Mouse (Mus musculus) limb, embryonic 14.5 days (tissue): Measurements from ENCODE around the gene Ppara. TPM values are rescaled to one million over a fixed set of nuclear protein-coding genes. Genes with fewer than 3 reads are reported as not detected.
A peak's percentile ranks its signal among the peaks of the same experiment; 100 is the strongest.

Experiments
- ATAC-seq: fragments of 200-750 bp; cut with Nextera tagmentation; 2 replicates; pipeline ENCODE4 v1.8.0; 2017; ENCODE audit warnings: low read depth, moderate number of reproducible peaks, moderate TSS enrichment; ENCODE audit not compliant: low FRiP score
- DNase-seq: peaks from one replicate; pipeline ENCODE4 v3.0.0-alpha.2; 2015; ENCODE audit warnings: low spot score
- H3K27ac ChIP-seq: fragments of 300-500 bp; sonication (generic); replicated peaks from 2 replicates; pipeline ENCODE4 v1.5.1; 2014; ENCODE audit warnings: low read depth, mild to moderate bottlenecking, low read length, moderate library complexity, mixed read lengths
- H3K27me3 ChIP-seq: fragments of 300-500 bp; sonication (generic); 2 replicates; pipeline ENCODE4 v1.6.1; 2014; ENCODE audit warnings: low read length, mixed read lengths; ENCODE audit not compliant: control insufficient read depth, insufficient read depth
- H3K36me3 ChIP-seq: fragments of 300-500 bp; sonication (generic); 2 replicates; pipeline ENCODE4 v1.6.1; 2014; ENCODE audit warnings: mild to moderate bottlenecking, low read length, moderate library complexity, mixed read lengths; ENCODE audit not compliant: control insufficient read depth, insufficient read depth
- H3K4me1 ChIP-seq: fragments of 300-500 bp; sonication (generic); 2 replicates; pipeline ENCODE4 v1.6.1; 2014; ENCODE audit warnings: antibody characterized with exemption, low read length, mixed read lengths; ENCODE audit not compliant: control insufficient read depth, insufficient read depth
- H3K4me2 ChIP-seq: fragments of 300-500 bp; sonication (generic); replicated peaks from 2 replicates; pipeline ENCODE4 v1.6.1; 2014; ENCODE audit warnings: low read depth, mild to moderate bottlenecking, low read length, moderate library complexity; ENCODE audit not compliant: severe bottlenecking
- H3K4me3 ChIP-seq: fragments of 300-500 bp; sonication (generic); replicated peaks from 2 replicates; pipeline ENCODE4 v1.5.1; 2014; ENCODE audit warnings: low read length
- H3K9ac ChIP-seq: fragments of 300-500 bp; sonication (generic); 2 replicates; pipeline ENCODE4 v1.6.1; 2014; ENCODE audit warnings: mild to moderate bottlenecking, low read depth, low read length, moderate library complexity; ENCODE audit not compliant: severe bottlenecking
- H3K9me3 ChIP-seq: fragments of 300-500 bp; sonication (generic); 2 replicates; pipeline ENCODE4 v1.6.1; 2016; ENCODE audit warnings: low read length; ENCODE audit not compliant: control insufficient read depth
- POLR2A ChIP-seq: fragments of 200-500 bp; IDR thresholded peaks from 2 replicates; pipeline ENCODE4 v1.8.0; 2012; ENCODE audit warnings: inconsistent platforms, mild to moderate bottlenecking, moderate library complexity, borderline replicate concordance; ENCODE audit not compliant: insufficient read depth, insufficient read length; ENCODE audit errors: extremely low read depth
- WGBS: fragments of 180-500 bp; shearing (Covaris S2); extraction: QIAGEN DNeasy Blood & Tissue Kit; methylation state at CpG from one replicate; pipeline ENCODE4 v1.1.7; 2014; 5-methylcytosine and 5-hydroxymethylcytosine counted together
- polyA plus RNA-seq, 2 experiments: library from polyadenylated mRNA; depleted of rRNA in 1 of 2; stranded (reverse) in 1 of 2; unstranded in 1 of 2; fragments of >200 nt; fragmentation: Nextera tagmentation in 1 of 2; extraction: Ambion mirVana in 1 of 2; gene quantifications; 2 replicates each; pipeline versions ENCODE4 v1.2.1 to v1.2.3; 2012 to 2014

Gene Ppara
- polyA plus RNA-seq, 2 experiments: 0.84 to 2.8 TPM

- no peaks in the 10 kb centered on the region; the same call in 1 of the 2 replicates for H3K9me3 ChIP-seq
- H3K4me1 ChIP-seq: no peaks in the 10 kb centered on the region
- H3K36me3 ChIP-seq: no peaks in the 10 kb centered on the region
- H3K27ac ChIP-seq: no peak overlapping the region
- ATAC-seq (peak; percentile 74; the same call in 1 of the 2 replicates), DNase-seq (no peak)
- no peak for TF ChIP-seq POLR2A
- peak overlapping the region; percentile 96 for H3K4me2 ChIP-seq
- 0 out of 2 replicates have a peak, but pooled peaks cover 5% of the 10 kb centered on the region for H3K27me3 ChIP-seq
- peak overlapping the region; percentile 49 for H3K4me3 ChIP-seq
- peak overlapping the region; percentile 81 for H3K9ac ChIP-seq
- WGBS: 8% methylated on average over 4 of the region's 4 CpGs
Measured at GRCm38 (mm10) chr15:85822011-85822359, 87.2 kb downstream of the Ppara start.

DNA sequence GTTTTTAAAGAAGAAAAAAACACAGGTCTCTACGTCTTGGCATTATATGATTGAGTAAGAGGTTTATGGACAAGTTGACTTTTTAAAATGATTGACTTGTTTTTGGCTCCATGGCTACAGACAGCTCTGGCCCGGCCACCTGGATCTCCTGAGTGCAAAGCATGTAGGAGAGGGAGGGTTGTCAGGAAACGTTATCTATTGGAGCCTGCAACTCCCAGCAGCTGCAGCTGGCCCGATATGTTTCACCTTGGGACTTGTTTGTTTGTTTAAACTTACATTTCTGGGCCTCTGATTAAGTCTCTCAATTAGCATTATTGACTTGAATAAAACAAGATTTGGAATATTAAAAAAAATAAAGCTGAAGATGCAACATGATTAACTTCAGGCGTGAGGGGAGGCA, 91.9 kb downstream of the Ppara start:
- Histone ChIP-seq H3K9me3 (no peaks in the 10 kb centered on the region), H3K27me3 (no peaks in the 10 kb centered on the region), H3K4me3 (no peak overlapping the region), H3K4me2 (no peak overlapping the region), H3K36me3 (no peaks in the 10 kb centered on the region), H3K4me1 (0 out of 2 replicates have a peak, but pooled peaks cover 2% of the 10 kb centered on the region), H3K27ac (no peak overlapping the region), H3K9ac (no peak overlapping the region)
- ATAC-seq (no peak), DNase-seq (no peak)
- no peak for TF ChIP-seq POLR2A
- WGBS: 63% methylated on average over 5 of the region's 5 CpGs

DNA sequence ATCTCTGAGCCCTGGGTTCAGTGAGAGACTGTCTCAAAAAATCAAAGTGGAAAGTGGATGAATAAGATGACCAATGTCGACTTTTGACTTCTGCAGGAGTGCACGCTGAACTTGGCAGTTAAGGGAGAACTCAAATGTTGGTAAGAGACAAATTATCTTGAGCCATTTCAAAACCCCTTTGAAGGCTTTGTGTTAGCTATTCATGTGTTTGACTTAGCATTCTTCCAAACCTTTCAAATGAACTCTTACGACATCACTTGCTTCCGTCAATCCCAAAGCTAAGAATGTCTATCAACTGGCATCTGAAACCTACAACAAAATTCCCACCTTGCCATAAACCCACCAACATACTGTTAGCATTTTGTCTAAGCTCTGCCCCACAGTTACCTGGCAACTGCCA, 93.3 kb downstream of the Ppara start:
- DNase-seq (no peak), ATAC-seq (no peak)
- no peak for TF ChIP-seq POLR2A
- H3K9me3 ChIP-seq: no peaks in the 10 kb centered on the region
- H3K4me3 ChIP-seq: no peak overlapping the region
- H3K27ac ChIP-seq: no peak overlapping the region
- no peak overlapping the region for H3K9ac ChIP-seq
- WGBS: 86% methylated on average over 4 of the region's 4 CpGs
- peaks cover 8% of the 10 kb centered on the region for H3K4me1 ChIP-seq
- H3K27me3 ChIP-seq: no peaks in the 10 kb centered on the region
- H3K4me2 ChIP-seq: no peak overlapping the region
- H3K36me3 ChIP-seq: no peaks in the 10 kb centered on the region

DNA sequence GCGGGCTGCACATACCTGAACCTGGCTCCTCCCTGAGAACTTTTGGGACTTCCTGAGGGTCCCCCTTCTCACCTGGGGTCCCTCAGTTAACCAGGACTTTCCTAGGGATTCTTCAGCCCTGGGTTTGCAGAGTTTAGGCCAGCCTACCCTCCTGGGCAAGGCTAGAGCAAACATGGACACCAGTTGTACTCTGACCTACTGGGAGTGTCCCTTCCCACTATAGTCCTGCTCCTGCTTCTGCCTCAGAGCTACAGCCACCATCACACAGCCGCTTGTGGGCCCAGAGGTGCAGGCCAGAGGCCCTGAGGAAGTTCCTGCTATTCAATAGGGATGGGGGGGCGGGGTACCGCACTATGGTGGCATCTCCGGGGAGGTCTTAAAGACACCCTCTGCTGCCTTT, 94.7 kb downstream of the Ppara start:
- 67% methylated on average over 5 of the region's 5 CpGs for WGBS
- no peak for TF ChIP-seq POLR2A
- H3K36me3 ChIP-seq: no peaks in the 10 kb centered on the region
- DNase-seq: no peak
- H3K27ac ChIP-seq: no peak overlapping the region
- H3K4me2 ChIP-seq: no peak overlapping the region
- no peaks in the 10 kb centered on the region for H3K9me3 ChIP-seq
- H3K4me3 ChIP-seq: no peak overlapping the region
- no peaks in the 10 kb centered on the region for H3K27me3 ChIP-seq
- peaks cover 8% of the 10 kb centered on the region for H3K4me1 ChIP-seq
- H3K9ac ChIP-seq: no peak overlapping the region
- no peak for ATAC-seq

GRCm38 (mm10) chr15:85831954-85832590, 97.3 kb downstream of the Ppara start, which contains the start of gene Ttc38:
Ttc38 (plus strand) TSS chr15:85832306.
- DNase-seq: peak; percentile 72
- Histone ChIP-seq H3K27ac (no peak within 1 kb of the TSS), H3K4me2 (peak within 1 kb of the TSS; percentile 69), H3K36me3 (0 out of 2 replicates have a peak, but pooled peaks cover 5% of the 10 kb centered on the region), H3K4me1 (peaks cover 8% of the 10 kb centered on the region), H3K9ac (peak within 1 kb of the TSS; percentile 52), H3K9me3 (no peaks in the 10 kb centered on the region), H3K4me3 (peak within 1 kb of the TSS; percentile 45), H3K27me3 (no peaks in the 10 kb centered on the region)
- under 1% methylated on average over 27 of the region's 27 CpGs for WGBS
- 0 out of 2 replicates have a peak, but pooled peaks have one; percentile 19 for TF ChIP-seq POLR2A
- peak; percentile 94 for ATAC-seq
